Mouse (Mus musculus) MEL (cell line): ENCODE measurements around the gene Gm609. TPM values are rescaled to one million over a fixed set of nuclear protein-coding genes. Genes with fewer than 3 reads are reported as not detected.

Experiments used
- DNase-seq: peaks from one replicate; pipeline ENCODE4 v3.0.0; 2011; ENCODE audit warnings: low read depth, low spot score
- H3K27ac ChIP-seq: 2 replicates; pipeline ENCODE4 v1.5.1; 2012; ENCODE audit warnings: low read depth, mild to moderate bottlenecking, control low read depth, low read length, moderate library complexity; ENCODE audit not compliant: control insufficient read depth
- H3K27me3 ChIP-seq, 2 experiments: fragments of 150-350 bp in 1 of 2; sonication (generic) in 1 of 2; 2 replicates each; pipeline ENCODE4 v1.6.1; 2012; ENCODE audit warnings: low read length in 2 of 2, mild to moderate bottlenecking in 2 of 2, improper control_type of control experiment in 1 of 2, moderate library complexity in 1 of 2; ENCODE audit not compliant: insufficient read depth in 2 of 2, control insufficient read depth in 1 of 2
- H3K36me3 ChIP-seq, 2 experiments: 2 replicates each; pipeline ENCODE4 v1.6.1; 2012 to 2014; ENCODE audit warnings: low read length in 2 of 2, improper control_type of control experiment in 1 of 2, inconsistent platforms in 1 of 2, mild to moderate bottlenecking in 1 of 2; ENCODE audit not compliant: insufficient read depth in 2 of 2, control insufficient read depth in 1 of 2
- H3K4me1 ChIP-seq, 2 experiments: fragments of 150-350 bp in 1 of 2; sonication (generic) in 1 of 2; 2 replicates each; pipeline ENCODE4 v1.6.1; 2012; ENCODE audit warnings: low read length in 2 of 2, improper control_type of control experiment in 1 of 2, mild to moderate bottlenecking in 1 of 2; ENCODE audit not compliant: insufficient read depth in 2 of 2, control insufficient read depth in 1 of 2
- H3K4me3 ChIP-seq, 2 experiments: fragments of 150-350 bp in 1 of 2; sonication (generic) in 1 of 2; 2 replicates each; pipeline ENCODE4 v1.5.1; 2012; ENCODE audit warnings: low read depth in 2 of 2, low read length in 2 of 2, mild to moderate bottlenecking in 2 of 2, moderate library complexity in 2 of 2, control low read depth in 1 of 2, improper control_type of control experiment in 1 of 2; ENCODE audit not compliant: control insufficient read depth in 1 of 2, insufficient read depth in 1 of 2
- H3K79me2 ChIP-seq: 2 replicates; pipeline ENCODE4 v1.6.1; 2012; ENCODE audit warnings: mild to moderate bottlenecking, low read length, moderate library complexity; ENCODE audit not compliant: control insufficient read depth, poor library complexity, insufficient read depth
- H3K9ac ChIP-seq: 2 replicates; pipeline ENCODE4 v1.6.1; 2012; ENCODE audit warnings: low read depth, mild to moderate bottlenecking, control low read depth, low read length, moderate library complexity; ENCODE audit not compliant: control insufficient read depth, poor library complexity, severe bottlenecking
- H3K9me3 ChIP-seq: fragments of 150-350 bp; sonication (generic); replicated peaks from 2 replicates; pipeline ENCODE4 v1.6.1; 2012; ENCODE audit warnings: mild to moderate bottlenecking, low read length, improper control_type of control experiment, moderate library complexity; ENCODE audit not compliant: insufficient read depth
- EP300 ChIP-seq, 2 experiments: IDR thresholded peaks; 2 replicates each; pipeline ENCODE4 v1.6.1; 2011; ENCODE audit warnings: improper control_type of control experiment in 2 of 2, low read length in 2 of 2, low read depth in 1 of 2, mild to moderate bottlenecking in 1 of 2
- MAZ ChIP-seq: IDR thresholded peaks from 2 replicates; pipeline ENCODE4 v1.6.1; 2012; ENCODE audit warnings: low read depth, mild to moderate bottlenecking, inconsistent platforms, low read length, improper control_type of control experiment
- MEF2A ChIP-seq: IDR thresholded peaks from 2 replicates; pipeline ENCODE4 v1.6.1; 2014; ENCODE audit warnings: low read depth, mild to moderate bottlenecking, inconsistent platforms, low read length, improper control_type of control experiment; ENCODE audit not compliant: poor library complexity, insufficient replicate concordance, severe bottlenecking; ENCODE audit errors: extremely low read depth
- MXI1 ChIP-seq: IDR thresholded peaks from 2 replicates; pipeline ENCODE4 v1.6.1; 2011; ENCODE audit warnings: mild to moderate bottlenecking, low read depth, low read length, improper control_type of control experiment
- POLR2A ChIP-seq, 2 experiments: IDR thresholded peaks; 2 replicates each; pipeline ENCODE4 v1.6.1; 2011 to 2012; ENCODE audit warnings: low read length in 2 of 2, mild to moderate bottlenecking in 2 of 2, control low read depth in 1 of 2, improper control_type of control experiment in 1 of 2, low read depth in 1 of 2, moderate library complexity in 1 of 2; ENCODE audit not compliant: control insufficient read depth in 1 of 2, insufficient read depth in 1 of 2, poor library complexity in 1 of 2
- POLR2AphosphoS2 ChIP-seq: IDR thresholded peaks from 2 replicates; pipeline ENCODE4 v1.6.1; 2011; ENCODE audit warnings: low read length, improper control_type of control experiment
- POLR2AphosphoS5 ChIP-seq: IDR thresholded peaks from 2 replicates; pipeline ENCODE4 v1.6.1; 2012; ENCODE audit warnings: low read depth, borderline replicate concordance, mild to moderate bottlenecking, inconsistent platforms, low read length, moderate library complexity, mixed read lengths
- SIN3A ChIP-seq: IDR thresholded peaks from 2 replicates; pipeline ENCODE4 v1.6.1; 2012; ENCODE audit warnings: low read length, improper control_type of control experiment, inconsistent platforms
- TCF12 ChIP-seq: IDR thresholded peaks from 2 replicates; pipeline ENCODE4 v1.6.1; 2014; ENCODE audit warnings: low read depth, mild to moderate bottlenecking, inconsistent platforms, low read length, improper control_type of control experiment, moderate library complexity
- USF2 ChIP-seq, 2 experiments: IDR thresholded peaks; 2 replicates each; pipeline ENCODE4 v1.6.1; 2011 to 2012; ENCODE audit warnings: improper control_type of control experiment in 2 of 2, low read length in 2 of 2, borderline replicate concordance in 1 of 2, inconsistent platforms in 1 of 2, low read depth in 1 of 2, mild to moderate bottlenecking in 1 of 2; ENCODE audit not compliant: insufficient read depth in 1 of 2
- polyA plus RNA-seq, 2 experiments: library from polyadenylated mRNA; stranded (reverse) in 1 of 2; unstranded in 1 of 2; fragments of >175 nt in 1 of 2; fragments of >200 nt in 1 of 2; gene quantifications; 2 replicates each; pipeline versions ENCODE4 v1.2.1 to v1.2.4; 2012; ENCODE audit warnings: low replicate concordance in 2 of 2, low read depth in 1 of 2; ENCODE audit not compliant: insufficient read length in 2 of 2, insufficient read depth in 1 of 2, missing spikeins in 1 of 2
- total RNA-seq: library from RNA; depleted of rRNA; stranded (reverse); fragments of 300-350 nt; gene quantifications from 2 replicates; pipeline ENCODE4 v1.2.3, GENCODE M21; 2012; rRNA removed

Gene Gm609
- total and polyA plus RNA-seq, 3 experiments, result 0.03 TPM; not detected in 2

DNA sequence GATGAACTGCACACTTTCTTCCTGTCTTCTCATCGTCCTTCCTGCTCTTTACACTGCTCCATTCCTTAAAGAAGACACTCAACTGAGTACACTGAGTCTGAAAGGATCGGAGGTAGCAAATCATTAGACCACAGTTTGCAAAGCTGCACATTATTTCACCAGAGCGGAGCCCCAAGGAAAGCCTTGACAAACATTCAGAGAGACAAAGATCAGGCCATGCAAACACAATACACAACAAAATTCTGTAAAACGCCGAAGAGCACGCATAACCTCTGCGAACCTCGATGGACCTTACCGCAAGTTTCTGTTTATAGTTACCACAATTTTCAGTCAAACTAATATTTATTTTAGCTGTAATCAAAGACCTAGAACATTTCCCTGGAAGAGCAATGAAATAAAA, 127.4 kb downstream of the Gm609 start:
- Histone ChIP-seq H3K9ac (no peak overlapping the region), H3K9me3 (no peaks in the 10 kb centered on the region), H3K79me2 (no peaks in the 10 kb centered on the region), H3K4me3 (no peak overlapping the region), H3K36me3 (no peaks in the 10 kb centered on the region), H3K27me3 (no peaks in the 10 kb centered on the region), H3K27ac (no peak overlapping the region), H3K4me1 (no peaks in the 10 kb centered on the region)
- DNase-seq, result no peak
- TF ChIP-seq POLR2AphosphoS2, result no peak

DNA sequence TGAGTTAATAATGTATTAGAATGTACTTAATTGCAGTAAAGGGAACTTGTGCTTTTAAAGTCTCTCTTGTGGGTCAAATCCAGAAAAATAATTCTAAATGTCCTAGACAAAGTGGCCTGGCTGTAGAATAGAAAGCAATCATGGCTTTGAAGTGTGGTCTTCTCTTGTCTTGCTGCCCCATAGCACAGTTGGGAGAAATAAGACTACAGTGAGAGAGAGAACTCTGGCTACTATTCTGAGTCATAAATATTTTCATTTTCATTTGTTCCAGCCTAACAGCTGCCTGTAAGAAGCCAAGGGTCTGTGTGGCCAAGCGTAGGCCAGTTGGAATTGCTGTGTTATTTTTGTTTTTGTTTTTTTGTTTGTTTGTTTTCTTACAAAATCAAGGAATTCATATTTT, 128.1 kb downstream of the Gm609 start:
- TF ChIP-seq TCF12 (no peak), POLR2A (IDR thresholded peaks at IDR 0.05; ENCODE audit: control insufficient read depth in 1 of 2, insufficient read depth in 1 of 2, low read depth in 1 of 2, low read length in 2 of 2, poor library complexity in 1 of 2) (no peak), MXI1 (no peak), MEF2A (no peak), POLR2AphosphoS5 (no peak), EP300 (IDR thresholded peaks at IDR 0.05; ENCODE audit: low read depth in 1 of 2, low read length in 2 of 2) (no peak)
- H3K4me3 ChIP-seq, result no peak overlapping the region
- no peaks in the 10 kb centered on the region for H3K27me3 ChIP-seq
- H3K79me2 ChIP-seq, result no peaks in the 10 kb centered on the region
- H3K4me1 ChIP-seq, result no peaks in the 10 kb centered on the region
- H3K27ac ChIP-seq, result no peak overlapping the region
- no peak for DNase-seq
- H3K36me3 ChIP-seq, result no peaks in the 10 kb centered on the region
- H3K9me3 ChIP-seq, result no peaks in the 10 kb centered on the region
- H3K9ac ChIP-seq, result no peak overlapping the region

DNA sequence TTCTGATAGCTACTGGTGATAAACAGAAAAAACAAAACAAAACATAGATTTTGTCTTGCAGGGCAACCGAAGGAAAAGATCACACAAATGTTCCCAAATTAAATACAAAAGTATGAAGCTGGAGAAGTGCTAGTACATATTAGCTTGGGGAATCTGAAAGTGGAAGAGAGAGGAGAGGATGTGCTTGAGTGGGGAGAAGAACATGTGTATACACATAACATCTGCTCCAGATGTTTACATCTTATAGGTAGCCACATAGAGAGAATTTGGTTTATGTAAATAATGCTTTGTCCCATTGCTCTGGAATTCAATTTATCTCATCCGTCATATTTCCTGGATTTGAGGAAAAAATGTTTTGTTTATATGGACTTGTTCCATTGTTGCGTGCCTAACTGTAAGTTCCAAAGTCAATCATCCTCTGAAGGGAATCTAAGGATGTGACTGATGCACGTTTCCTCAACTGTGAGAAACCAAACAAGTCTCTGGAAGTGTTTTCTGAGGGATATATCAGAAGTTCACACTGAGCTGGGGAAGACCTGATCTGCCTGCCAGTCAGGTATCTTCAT, 129.2 kb downstream of the Gm609 start:
- DNase-seq, result no peak
- Histone ChIP-seq H3K27ac (no peak overlapping the region), H3K9ac (no peak overlapping the region), H3K27me3 (no peaks in the 10 kb centered on the region), H3K4me3 (no peak overlapping the region), H3K4me1 (no peaks in the 10 kb centered on the region), H3K36me3 (no peaks in the 10 kb centered on the region), H3K79me2 (no peaks in the 10 kb centered on the region), H3K9me3 (no peaks in the 10 kb centered on the region)
- no peak for TF ChIP-seq USF2 (IDR thresholded peaks at IDR 0.05; ENCODE audit: borderline replicate concordance in 1 of 2, insufficient read depth in 1 of 2, low read depth in 1 of 2, low read length in 2 of 2)
- no peak for TF ChIP-seq POLR2AphosphoS2
- TF ChIP-seq SIN3A, result no peak
- TF ChIP-seq MAZ, result no peak

Other genes with a start within 250 kb of the Gm609 start
- not detected in 2 replicates for gene Cd200, start 83.9 kb downstream of the Gm609 start, total RNA-seq
- not detected for gene Cd200, start 83.9 kb downstream of the Gm609 start, polyA plus RNA-seq
- gene Gm17783, start 39.1 kb upstream of the Gm609 start, total RNA-seq, result not detected in 2 replicates
- gene Gm17783, start 39.1 kb upstream of the Gm609 start, polyA plus RNA-seq, result not detected
- gene Slc9c1, start 42.3 kb upstream of the Gm609 start, total RNA-seq, result not detected in 2 replicates
- gene Slc9c1, start 42.3 kb upstream of the Gm609 start, polyA plus RNA-seq, result not detected
- gene Gcsam, start 117.4 kb upstream of the Gm609 start, total RNA-seq, result not detected in 2 replicates
- gene Gcsam, start 117.4 kb upstream of the Gm609 start, polyA plus RNA-seq, result not detected
- not detected in 2 replicates for gene BC016579, start 161.1 kb upstream of the Gm609 start, total RNA-seq
- not detected for gene BC016579, start 161.1 kb upstream of the Gm609 start, polyA plus RNA-seq
- 0.04 TPM in 1 of 2 replicates, not detected in the other for gene Tmprss7, start 200.7 kb upstream of the Gm609 start, total RNA-seq
- under 1 TPM in 1 of 2 experiments, not detected in 1; 0.04 TPM for gene Tmprss7, start 200.7 kb upstream of the Gm609 start, polyA plus RNA-seq
- not detected in 2 replicates for gene Tagln3, start 231.6 kb upstream of the Gm609 start, total RNA-seq
- not detected for gene Tagln3, start 231.6 kb upstream of the Gm609 start, polyA plus RNA-seq
- 8.3 and 9.5 TPM in 2 replicates for gene Abhd10, start 250.0 kb upstream of the Gm609 start, total RNA-seq
- 10 to 100 TPM in 1 of 2 experiments, not detected in 1; 11.1 TPM for gene Abhd10, start 250.0 kb upstream of the Gm609 start, polyA plus RNA-seq